Mouse (Mus musculus) midbrain, embryonic 13.5 days (tissue): ENCODE measurements around the gene H2-K1. TPM values are rescaled to one million over a fixed set of nuclear protein-coding genes. Genes with fewer than 3 reads are reported as not detected.
A peak's percentile ranks its signal among the peaks of the same experiment; 100 is the strongest.

ENCODE experiments used
- ATAC-seq: fragments of 200-750 bp; cut with Nextera tagmentation; 2 replicates; pipeline ENCODE4 v1.8.0; 2017; ENCODE audit warnings: mild to moderate bottlenecking, moderate TSS enrichment, moderate library complexity
- H3K27ac ChIP-seq: fragments of 300-500 bp; sonication (generic); 2 replicates; pipeline ENCODE4 v1.5.1; 2015; ENCODE audit warnings: inconsistent platforms, mild to moderate bottlenecking, moderate library complexity
- H3K27me3 ChIP-seq: fragments of 300-500 bp; sonication (generic); 2 replicates; pipeline ENCODE4 v1.6.1; 2015; ENCODE audit warnings: mild to moderate bottlenecking, inconsistent platforms
- H3K36me3 ChIP-seq: fragments of 300-500 bp; sonication (generic); 2 replicates; pipeline ENCODE4 v1.6.1; 2015; ENCODE audit warnings: mild to moderate bottlenecking, inconsistent platforms
- H3K4me1 ChIP-seq: fragments of 300-500 bp; sonication (generic); replicated peaks from 2 replicates; pipeline ENCODE4 v1.6.1; 2015; ENCODE audit warnings: inconsistent platforms
- H3K4me2 ChIP-seq: fragments of 300-500 bp; sonication (generic); replicated peaks from 2 replicates; pipeline ENCODE4 v1.6.1; 2015; ENCODE audit warnings: moderate library complexity, mild to moderate bottlenecking, inconsistent platforms
- H3K4me3 ChIP-seq: fragments of 300-500 bp; sonication (generic); replicated peaks from 2 replicates; pipeline ENCODE4 v1.5.1; 2015; ENCODE audit warnings: mild to moderate bottlenecking, inconsistent platforms
- H3K9ac ChIP-seq: fragments of 300-500 bp; sonication (generic); replicated peaks from 2 replicates; pipeline ENCODE4 v1.6.1; 2015; ENCODE audit warnings: mild to moderate bottlenecking, inconsistent platforms
- H3K9me3 ChIP-seq: fragments of 300-500 bp; sonication (generic); 2 replicates; pipeline ENCODE4 v1.6.1; 2016; ENCODE audit warnings: mild to moderate bottlenecking, inconsistent platforms
- WGBS: fragments of 180-500 bp; shearing (Covaris S2); methylation state at CpG from one replicate; pipeline ENCODE4 v1.1.7; 2015; 5-methylcytosine and 5-hydroxymethylcytosine counted together
- polyA plus RNA-seq: library from polyadenylated mRNA; unstranded; fragments of >200 nt; fragmentation: Nextera tagmentation; extraction: Ambion mirVana; gene quantifications from 2 replicates; pipeline ENCODE4 v1.2.1, GENCODE M21; 2015

H2-K1 gene
- polyA plus RNA-seq, 1 experiment from 2014 or later, result 16.0 TPM

- WGBS, result 3% methylated on average over 7 of the region's 7 CpGs
- H3K9me3 ChIP-seq, result no peaks in the 10 kb centered on the region
- peak overlapping the region; percentile 90 for H3K9ac ChIP-seq
- peak; percentile 59 for ATAC-seq
- peaks cover 75% of the 10 kb centered on the region for H3K4me1 ChIP-seq
- H3K27me3 ChIP-seq, result no peaks in the 10 kb centered on the region
- peak overlapping the region; percentile 100 for H3K4me2 ChIP-seq
- H3K4me3 ChIP-seq, result peak overlapping the region; percentile 90
- H3K27ac ChIP-seq, result peak overlapping the region; percentile 97
- H3K36me3 ChIP-seq, result peaks cover 48% of the 10 kb centered on the region
Observed at GRCm38 (mm10) chr17:34025756-34026151, 25.6 kb upstream of the H2-K1 start.

- Histone ChIP-seq H3K4me1 (peaks cover 68% of the 10 kb centered on the region), H3K27me3 (no peaks in the 10 kb centered on the region), H3K36me3 (peaks cover 52% of the 10 kb centered on the region), H3K9ac (peak overlapping the region; percentile 90), H3K4me2 (peak overlapping the region; percentile 100), H3K9me3 (no peaks in the 10 kb centered on the region), H3K4me3 (peak overlapping the region; percentile 90), H3K27ac (peak overlapping the region; percentile 97)
- peak; percentile 25 for ATAC-seq
- WGBS, result under 1% methylated on average over 57 of the region's 57 CpGs
Observed at GRCm38 (mm10) chr17:34024861-34025755, 25.0 kb upstream of the H2-K1 start.

GRCm38 (mm10) chr17:34024317-34024821 is 24.2 kb upstream of the H2-K1 start, which contains the start of gene Ring1:
Ring1 (minus strand) TSS chr17:34024680.
- Histone ChIP-seq H3K36me3 (peaks cover 51% of the 10 kb centered on the region), H3K4me1 (peaks cover 61% of the 10 kb centered on the region), H3K27ac (peak within 1 kb of the TSS; percentile 97), H3K27me3 (no peaks in the 10 kb centered on the region), H3K9ac (peak within 1 kb of the TSS; percentile 90), H3K4me3 (peak within 1 kb of the TSS; percentile 90), H3K4me2 (peak within 1 kb of the TSS; percentile 100), H3K9me3 (no peaks in the 10 kb centered on the region)
- peak; percentile 77 for ATAC-seq
- WGBS, result 2% methylated on average over 38 of the region's 58 CpGs

GRCm38 (mm10) chr17:34023678-34024077 is 23.5 kb upstream of the H2-K1 start:
- WGBS, result 60% methylated on average over 9 of the region's 9 CpGs
- no peak for ATAC-seq
- Histone ChIP-seq H3K27ac (peak overlapping the region; percentile 97), H3K36me3 (peaks cover 44% of the 10 kb centered on the region), H3K9ac (peak overlapping the region; percentile 90), H3K27me3 (no peaks in the 10 kb centered on the region), H3K9me3 (no peaks in the 10 kb centered on the region), H3K4me2 (peak overlapping the region; percentile 100), H3K4me3 (peak overlapping the region; percentile 90), H3K4me1 (peaks cover 54% of the 10 kb centered on the region)

- 97% methylated on average over 20 of the region's 20 CpGs for WGBS
- ATAC-seq, result no peak
- no peak overlapping the region for H3K4me2 ChIP-seq
- H3K27me3 ChIP-seq, result no peaks in the 10 kb centered on the region
- H3K36me3 ChIP-seq, result peaks cover 39% of the 10 kb centered on the region
- H3K27ac ChIP-seq, result peak overlapping the region; percentile 19; the same call in 1 of the 2 replicates
- H3K9me3 ChIP-seq, result no peaks in the 10 kb centered on the region
- 0 out of 2 replicates have a peak overlapping the region, but pooled peaks have one; percentile 28 for H3K9ac ChIP-seq
- peaks cover 47% of the 10 kb centered on the region for H3K4me1 ChIP-seq
- H3K4me3 ChIP-seq, result no peak overlapping the region
Observed at GRCm38 (mm10) chr17:34022987-34023386, 22.8 kb upstream of the H2-K1 start.

- H3K36me3 ChIP-seq, result peaks cover 39% of the 10 kb centered on the region
- peaks cover 44% of the 10 kb centered on the region for H3K4me1 ChIP-seq
- ATAC-seq, result no peak
- no peak overlapping the region for H3K4me2 ChIP-seq
- H3K4me3 ChIP-seq, result no peak overlapping the region
- H3K27me3 ChIP-seq, result no peaks in the 10 kb centered on the region
- 95% methylated on average over 14 of the region's 14 CpGs for WGBS
- 0 out of 2 replicates have a peak overlapping the region, but pooled peaks have one; percentile 28 for H3K9ac ChIP-seq
- H3K27ac ChIP-seq, result peak overlapping the region; percentile 19; the same call in 1 of the 2 replicates
- H3K9me3 ChIP-seq, result no peaks in the 10 kb centered on the region
Observed at GRCm38 (mm10) chr17:34022414-34022783, 22.3 kb upstream of the H2-K1 start.

- WGBS, result 97% methylated on average over 23 of the region's 23 CpGs
- Histone ChIP-seq H3K4me1 (peaks cover 37% of the 10 kb centered on the region), H3K27me3 (no peaks in the 10 kb centered on the region), H3K36me3 (peaks cover 42% of the 10 kb centered on the region), H3K4me3 (no peak overlapping the region; the same call in 1 of the 2 replicates), H3K9ac (0 out of 2 replicates have a peak overlapping the region, but pooled peaks have one; percentile 14), H3K4me2 (no peak overlapping the region), H3K27ac (no peak overlapping the region), H3K9me3 (no peaks in the 10 kb centered on the region)
- ATAC-seq, result no peak
Observed at GRCm38 (mm10) chr17:34021539-34022413, 21.6 kb upstream of the H2-K1 start.

- H3K27me3 ChIP-seq, result no peaks in the 10 kb centered on the region
- H3K4me2 ChIP-seq, result no peak overlapping the region
- 0 out of 2 replicates have a peak, but pooled peaks cover 3% of the 10 kb centered on the region for H3K9me3 ChIP-seq
- no peak overlapping the region for H3K4me3 ChIP-seq
- no peak for ATAC-seq
- no peaks in the 10 kb centered on the region for H3K4me1 ChIP-seq
- peaks cover 13% of the 10 kb centered on the region for H3K36me3 ChIP-seq
- 95% methylated on average over 8 of the region's 8 CpGs for WGBS
- H3K9ac ChIP-seq, result no peak overlapping the region
- H3K27ac ChIP-seq, result no peak overlapping the region
Observed at GRCm38 (mm10) chr17:34013436-34013835, 13.3 kb upstream of the H2-K1 start.

GRCm38 (mm10) chr17:34010156-34010555 is 10.0 kb upstream of the H2-K1 start:
- Histone ChIP-seq H3K4me1 (no peaks in the 10 kb centered on the region), H3K27ac (no peak overlapping the region), H3K27me3 (no peaks in the 10 kb centered on the region), H3K36me3 (peaks cover 5% of the 10 kb centered on the region; the same call in 1 of the 2 replicates), H3K4me3 (no peak overlapping the region), H3K4me2 (no peak overlapping the region), H3K9ac (no peak overlapping the region), H3K9me3 (no peaks in the 10 kb centered on the region)
- 79% methylated on average over 5 of the region's 5 CpGs for WGBS
- ATAC-seq, result no peak

GRCm38 (mm10) chr17:34006570-34006969 is 6.4 kb upstream of the H2-K1 start:
- no peak overlapping the region for H3K9ac ChIP-seq
- peaks cover 8% of the 10 kb centered on the region for H3K27me3 ChIP-seq

GRCm38 (mm10) chr17:34003426-34003825 is 3.3 kb upstream of the H2-K1 start:
- Histone ChIP-seq H3K4me1 (peaks cover 12% of the 10 kb centered on the region), H3K4me3 (no peak overlapping the region), H3K9me3 (no peaks in the 10 kb centered on the region), H3K27ac (no peak overlapping the region), H3K27me3 (peaks cover 39% of the 10 kb centered on the region), H3K9ac (no peak overlapping the region), H3K36me3 (no peaks in the 10 kb centered on the region), H3K4me2 (no peak overlapping the region)
- 3% methylated on average over 5 of the region's 5 CpGs for WGBS
- ATAC-seq, result no peak

More at GRCm38 (mm10) chr17:34006570-34006969, 6.4 kb upstream of the H2-K1 start:
- no peak overlapping the region for H3K27ac ChIP-seq
- H3K4me2 ChIP-seq, result no peak overlapping the region
- H3K36me3 ChIP-seq, result no peaks in the 10 kb centered on the region
- no peaks in the 10 kb centered on the region for H3K4me1 ChIP-seq
- H3K4me3 ChIP-seq, result no peak overlapping the region
- 76% methylated on average over 2 of the region's 2 CpGs for WGBS
- H3K9me3 ChIP-seq, result no peaks in the 10 kb centered on the region
- ATAC-seq, result no peak
